Mouse (Mus musculus) CH12.LX (cell line): ENCODE measurements around the gene Mta2.
"Not testable (repeated sequence)": the region's sequence is repeated elsewhere in the genome, so short reads cannot be mapped to it uniquely, and the experiment has no call there.

Experiments used
- BHLHE40 ChIP-seq: IDR thresholded peaks from 2 replicates; pipeline ENCODE4 v1.6.1; 2011; ENCODE audit warnings: mild to moderate bottlenecking, low read depth, low read length, improper control_type of control experiment
- CTCF ChIP-seq, 2 experiments: IDR thresholded peaks in 1 of 2; conservative IDR thresholded peaks in 1 of 2; 2 replicates each; pipeline ENCODE4 v1.5.1; 2011 to 2012; ENCODE audit warnings: low read depth in 2 of 2, low read length in 2 of 2, improper control_type of control experiment in 1 of 2, inconsistent platforms in 1 of 2, mild to moderate bottlenecking in 1 of 2, moderate library complexity in 1 of 2
- E2F4 ChIP-seq: IDR thresholded peaks from 2 replicates; pipeline ENCODE4 v1.6.1; 2011; ENCODE audit warnings: low read depth, low read length, improper control_type of control experiment; ENCODE audit not compliant: insufficient replicate concordance
- HCFC1 ChIP-seq: IDR thresholded peaks from 2 replicates; pipeline ENCODE4 v1.6.1; 2012; ENCODE audit warnings: low read depth, mild to moderate bottlenecking, inconsistent platforms, low read length, improper control_type of control experiment
- MAFK ChIP-seq: IDR thresholded peaks from 2 replicates; pipeline ENCODE4 v1.6.1; 2011; ENCODE audit warnings: low read length, improper control_type of control experiment; ENCODE audit not compliant: insufficient replicate concordance
- MAX ChIP-seq: IDR thresholded peaks from 2 replicates; pipeline ENCODE4 v1.6.1; 2011; ENCODE audit warnings: low read length, improper control_type of control experiment
- MAZ ChIP-seq: IDR thresholded peaks from 2 replicates; pipeline ENCODE4 v1.6.1; 2012; ENCODE audit warnings: low read depth, mild to moderate bottlenecking, inconsistent platforms, low read length, improper control_type of control experiment, moderate library complexity
- POLR2A ChIP-seq: IDR thresholded peaks from 2 replicates; pipeline ENCODE4 v1.6.1; 2011; ENCODE audit warnings: low read depth, mild to moderate bottlenecking, improper control_type of control experiment, low read length
- ZC3H11A ChIP-seq: IDR thresholded peaks from 2 replicates; pipeline ENCODE4 v1.6.1; 2012; ENCODE audit warnings: low read depth, mild to moderate bottlenecking, inconsistent platforms, low read length, improper control_type of control experiment
- ZMIZ1 ChIP-seq: IDR thresholded peaks from 2 replicates; pipeline ENCODE4 v1.6.1; 2012; ENCODE audit warnings: low read depth, mild to moderate bottlenecking, inconsistent platforms, low read length, improper control_type of control experiment

GRCm38 (mm10) chr19:8897211-8897864 is 44.3 kb upstream of the Mta2 start:
- not testable (repeated sequence) for TF ChIP-seq CTCF (conservative IDR thresholded peaks at IDR 0.05 in 1 of 2, IDR thresholded peaks at IDR 0.05 in 1 of 2; ENCODE audit: low read depth in 2 of 2, low read length in 2 of 2); MAX; BHLHE40; POLR2A; E2F4; ZC3H11A; MAZ; HCFC1; ZMIZ1; MAFK
